Mouse (Mus musculus): ENCODE results near the gene Arhgap30.

Gene Arhgap30

DNA sequence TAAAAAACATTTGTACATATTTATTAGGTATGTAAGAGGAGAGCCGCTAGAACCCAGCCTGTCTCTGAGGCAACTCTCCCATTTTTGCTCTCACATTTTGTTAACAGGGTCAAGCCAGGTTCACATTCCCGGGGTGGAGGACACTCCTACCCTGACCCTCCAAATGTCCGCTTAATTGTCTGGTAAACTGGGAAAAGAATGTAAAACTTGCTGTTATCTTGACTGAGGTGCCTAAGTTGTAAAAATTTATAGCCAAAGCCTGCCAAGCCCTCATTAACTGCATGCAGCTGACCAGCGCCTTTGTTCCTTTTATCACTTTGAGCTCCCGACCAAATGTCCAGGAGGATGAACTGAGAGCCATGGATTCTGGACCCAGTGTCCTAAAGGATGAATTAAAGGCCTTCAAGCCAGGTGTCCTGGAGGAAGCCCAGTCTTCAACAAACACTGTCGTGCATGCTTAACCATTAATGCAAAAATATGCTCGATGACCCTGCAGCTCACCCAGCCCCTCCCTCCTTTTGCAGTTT is 46.6 kb downstream of the Arhgap30 start:
- DNase-seq = no peak

DNA sequence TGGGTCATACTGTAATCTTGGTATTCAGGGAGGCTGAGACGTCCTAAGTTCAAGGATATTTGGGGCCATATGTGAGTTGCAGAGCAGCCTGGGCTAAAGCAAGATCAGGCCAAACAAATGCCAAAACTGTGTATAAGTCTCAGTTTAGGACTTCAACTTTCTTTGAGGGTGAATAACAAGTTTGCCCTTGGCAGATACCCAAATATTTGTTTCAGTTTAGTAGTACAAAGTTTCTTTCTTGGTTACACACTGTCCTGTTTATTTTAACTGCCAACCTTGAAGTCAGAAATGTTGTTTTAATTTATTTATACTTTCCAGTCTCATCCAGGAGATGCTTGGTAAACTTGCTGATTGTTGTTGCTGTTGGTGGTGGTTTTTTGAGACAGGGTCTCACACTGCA is 47.2 kb downstream of the Arhgap30 start:
- no peak for DNase-seq

DNA sequence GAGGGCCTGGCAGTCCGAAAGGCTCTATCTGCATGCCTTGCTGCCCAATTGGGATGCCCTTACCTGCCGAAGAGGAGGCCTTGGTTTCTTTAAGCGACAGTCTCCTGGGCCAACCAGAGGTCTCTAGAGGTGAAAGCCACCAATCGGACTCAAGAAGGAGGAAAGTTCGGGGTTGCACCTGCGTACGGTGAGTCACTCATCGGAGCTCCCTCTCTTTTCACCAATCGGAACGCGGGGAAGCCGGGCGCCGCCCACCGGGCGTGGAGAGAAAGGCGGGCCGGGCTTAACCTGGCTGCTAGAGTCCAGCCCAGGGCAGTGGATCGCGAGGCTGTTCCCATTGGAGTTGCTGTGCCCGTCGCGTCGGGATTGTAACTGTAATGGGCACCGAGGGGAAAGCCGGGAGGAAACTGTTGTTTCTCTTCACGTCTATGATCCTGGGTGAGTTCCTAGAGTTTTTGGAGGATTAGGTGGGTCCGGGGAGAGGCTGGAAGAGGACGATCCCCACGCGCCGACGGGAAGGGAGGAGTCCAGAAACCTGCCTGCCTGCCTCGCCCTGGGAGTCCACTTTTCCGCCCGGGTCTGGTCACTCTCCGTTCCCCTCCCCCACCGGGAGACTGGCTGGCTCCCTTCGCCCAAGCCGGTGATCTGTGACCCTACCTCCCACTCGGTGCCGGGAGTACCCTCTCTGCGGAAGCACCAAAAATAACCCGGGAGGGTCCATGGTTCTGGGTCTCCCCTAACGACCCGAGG is 48.7 kb downstream of the Arhgap30 start, which contains the start of gene F11r:
TSS of gene F11r (plus strand) at position 272 of the 750 bp plus-strand sequence.
- peak; percentile 68 for DNase-seq

DNA sequence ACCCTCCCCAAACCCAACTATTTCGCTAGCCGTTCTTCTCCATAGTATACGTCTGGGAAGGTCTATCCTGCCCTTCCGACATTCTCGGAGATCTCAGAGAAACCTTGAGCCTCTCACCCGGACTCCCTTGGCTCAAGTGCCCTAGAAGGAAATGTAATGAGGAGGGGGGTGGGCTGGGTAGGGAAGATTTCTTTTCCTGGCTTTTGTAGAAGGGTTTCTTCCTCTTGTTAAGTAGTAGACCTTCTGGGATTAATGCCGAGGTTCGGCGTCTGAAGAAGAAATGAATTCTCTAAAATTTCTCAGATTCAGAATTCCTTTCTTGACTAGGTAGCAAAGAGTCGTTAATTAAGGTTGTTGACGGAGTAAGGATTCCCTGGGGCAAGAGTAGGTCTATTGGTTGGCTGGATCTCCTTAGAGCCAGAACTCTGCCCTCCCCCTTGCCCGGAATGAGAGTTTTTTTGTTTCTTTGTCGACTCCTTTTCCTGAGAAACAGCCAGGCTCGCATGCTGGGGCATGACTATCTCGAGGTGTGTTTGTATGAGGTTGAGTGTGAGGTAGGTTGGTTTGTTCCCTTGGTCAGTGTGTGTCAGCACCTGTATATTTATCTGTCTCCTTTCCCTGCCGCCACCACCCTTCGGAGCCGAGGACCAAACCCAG is 49.4 kb downstream of the Arhgap30 start:
- no peak for DNase-seq

DNA sequence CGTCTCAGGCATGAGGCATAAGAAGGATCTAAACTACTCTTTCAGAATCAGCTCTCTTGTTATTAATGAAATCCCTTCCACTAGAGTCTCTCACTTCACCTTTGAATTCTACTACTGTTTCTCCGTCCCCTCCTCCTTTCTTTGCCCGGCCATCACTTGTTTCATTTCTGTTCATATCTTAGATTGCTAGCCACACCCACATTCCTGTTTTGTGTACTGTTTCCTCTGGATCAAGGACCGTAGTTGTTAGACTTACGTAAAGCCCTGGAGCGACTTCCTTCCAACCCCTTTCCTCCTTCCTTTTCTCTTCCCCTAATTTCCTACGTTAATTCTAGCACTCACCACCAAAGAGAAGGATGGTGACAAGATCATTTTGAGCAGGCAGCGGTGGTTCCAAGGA is 50.3 kb downstream of the Arhgap30 start:
- no peak for DNase-seq

DNA sequence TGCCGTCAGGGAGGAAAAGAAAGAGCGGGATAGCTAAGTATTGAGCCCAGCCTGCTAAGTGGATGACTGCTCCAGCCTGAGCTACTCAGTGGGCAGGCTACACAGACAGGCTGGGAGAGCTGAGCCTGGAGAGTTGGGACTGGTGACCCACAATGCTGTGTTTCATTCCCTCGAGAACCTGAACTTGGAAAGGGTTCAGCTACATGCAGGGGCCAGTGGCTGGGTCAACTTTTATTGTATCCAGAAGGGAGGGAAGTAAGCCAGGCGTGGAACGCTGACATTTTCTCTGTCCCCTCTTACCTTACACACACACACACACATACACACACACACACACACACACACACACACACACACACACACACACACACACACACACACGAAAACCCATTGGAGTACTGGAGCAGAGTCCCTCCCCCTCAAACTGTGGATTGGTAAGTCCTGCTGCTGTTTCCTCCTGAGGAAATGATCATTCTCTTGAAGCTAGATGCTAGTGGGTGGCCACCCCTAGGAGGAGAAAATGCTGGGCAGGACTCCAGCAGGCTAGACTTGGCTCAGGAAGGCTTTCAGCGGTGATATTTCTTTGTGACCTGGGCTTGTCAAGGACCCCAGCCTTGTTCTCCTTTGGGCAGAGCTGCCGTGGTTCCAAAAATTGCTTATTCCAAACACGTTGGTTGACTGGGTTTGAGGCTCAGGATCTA is 51.4 kb downstream of the Arhgap30 start:
- DNase-seq = no peak

DNA sequence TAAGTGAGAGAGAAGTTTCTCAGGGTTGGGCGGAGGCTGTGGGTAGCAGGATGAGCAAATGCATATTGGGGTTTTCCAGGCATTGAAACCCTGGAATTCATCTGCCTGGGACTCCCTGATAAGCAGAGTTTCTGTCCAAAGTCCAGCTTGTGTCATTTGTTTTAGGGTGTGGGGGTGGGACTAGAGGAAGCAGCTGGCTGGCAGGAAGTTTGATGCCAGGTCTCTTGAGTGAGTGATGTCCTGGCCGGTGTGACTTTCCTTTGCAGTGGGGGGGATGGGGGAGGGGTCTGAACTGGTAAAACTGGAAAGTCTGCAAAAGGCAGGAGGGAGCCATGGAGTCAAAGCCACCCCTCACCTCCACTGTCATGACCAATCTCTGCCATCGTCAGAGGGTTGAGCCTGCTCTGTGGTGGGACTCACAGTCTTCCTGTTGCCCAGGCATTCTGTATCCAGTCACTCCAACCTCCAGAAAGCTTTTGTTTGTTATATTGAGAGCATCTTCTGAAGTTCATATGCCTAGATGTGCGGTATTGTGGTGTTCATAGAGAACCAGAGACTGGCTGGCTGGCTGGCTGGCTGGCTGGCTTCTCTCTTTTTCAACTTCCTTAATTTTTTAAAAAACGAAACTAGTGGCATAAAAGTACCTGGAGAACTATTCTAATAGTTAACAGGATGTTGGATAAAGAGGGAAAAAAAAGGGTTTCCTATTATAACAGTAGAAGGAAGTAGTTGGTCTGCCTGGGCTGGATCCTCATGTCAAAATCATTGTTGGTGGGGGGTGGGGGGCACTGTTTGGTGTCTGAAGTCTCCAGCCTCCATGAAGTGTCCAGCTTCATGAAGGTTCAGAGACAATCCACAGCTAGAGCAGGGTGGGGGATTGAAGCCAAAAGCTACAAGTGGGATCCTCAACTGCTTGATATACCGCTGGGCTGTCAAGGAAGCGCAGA is 53.0 kb downstream of the Arhgap30 start:
- DNase-seq = no peak

DNA sequence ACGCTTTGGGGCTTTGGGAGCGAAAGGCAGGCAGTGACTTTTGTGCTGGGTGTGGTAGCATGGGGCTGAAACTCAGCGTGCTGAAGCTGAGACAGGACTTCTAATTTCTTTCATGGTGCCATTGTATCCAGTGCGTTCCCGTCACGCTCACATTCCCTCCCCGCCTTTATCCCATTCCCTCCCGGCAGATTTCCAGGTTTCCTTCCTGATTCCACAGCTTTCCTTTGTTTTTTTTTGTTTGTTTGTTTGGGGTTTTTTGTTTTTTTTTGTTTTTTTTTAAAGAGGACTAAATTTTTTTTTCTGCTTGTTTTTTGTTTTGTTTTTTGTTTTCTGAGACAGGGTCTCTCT is 53.6 kb downstream of the Arhgap30 start:
- no peak for DNase-seq

DNA sequence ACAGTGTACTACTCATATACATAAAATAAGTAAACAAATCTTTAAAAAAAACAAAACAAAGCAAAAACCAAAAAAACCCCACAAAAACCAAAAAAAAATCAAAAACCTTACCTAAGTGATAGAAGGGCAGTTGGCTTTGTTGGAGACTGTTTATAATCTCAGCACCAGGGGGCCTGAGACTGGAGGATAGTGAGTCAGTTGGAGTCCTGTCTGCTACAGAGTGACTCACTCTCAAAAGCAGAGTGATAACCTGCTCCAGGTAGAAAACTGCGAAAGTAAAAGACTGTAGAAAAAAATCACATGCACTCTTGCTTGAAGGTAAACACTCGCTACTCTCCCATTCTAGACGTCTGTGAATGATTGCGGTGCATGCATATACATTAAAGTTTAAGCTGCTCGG is 56.3 kb downstream of the Arhgap30 start:
- DNase-seq = no peak

DNA sequence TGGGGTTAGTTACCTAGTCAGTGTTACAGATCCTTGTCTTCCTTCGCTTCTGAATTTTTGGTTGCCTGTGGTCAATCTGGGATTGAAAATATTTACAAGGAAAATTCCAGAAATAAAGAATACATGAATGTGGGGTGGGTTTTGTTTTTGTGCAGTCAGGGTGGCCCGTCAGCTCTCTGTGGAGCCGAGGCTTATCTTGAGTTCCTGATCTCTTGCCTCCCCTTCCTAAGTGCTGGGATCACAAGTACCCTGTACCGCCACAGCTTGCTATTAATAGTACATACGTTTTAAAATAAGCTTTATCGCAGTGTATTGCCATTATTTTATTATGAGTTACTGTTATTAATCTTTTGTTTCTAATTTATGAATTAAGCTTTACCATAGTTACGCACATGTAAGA is 58.1 kb downstream of the Arhgap30 start:
- no peak for DNase-seq

DNA sequence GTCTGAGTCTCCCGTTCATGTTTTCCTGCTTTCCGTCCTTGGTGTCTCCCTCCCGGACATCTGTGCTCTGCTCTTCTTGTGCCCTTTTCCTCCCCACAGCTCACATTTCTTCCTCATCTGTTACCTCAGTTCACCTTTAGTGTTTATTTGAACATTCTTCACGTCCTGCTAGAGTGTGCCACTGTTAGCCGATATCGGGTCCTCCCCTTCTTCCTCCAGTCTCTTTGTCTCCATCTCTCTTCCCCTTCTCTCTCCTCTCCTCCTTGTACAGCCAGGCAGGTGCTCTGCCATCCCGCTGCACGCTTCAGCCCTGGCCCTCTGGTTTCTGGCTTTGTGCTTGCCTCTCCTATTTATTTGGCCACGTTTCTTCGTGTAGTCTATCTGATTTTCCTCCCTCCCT is 58.9 kb downstream of the Arhgap30 start:
- no peak for DNase-seq

DNA sequence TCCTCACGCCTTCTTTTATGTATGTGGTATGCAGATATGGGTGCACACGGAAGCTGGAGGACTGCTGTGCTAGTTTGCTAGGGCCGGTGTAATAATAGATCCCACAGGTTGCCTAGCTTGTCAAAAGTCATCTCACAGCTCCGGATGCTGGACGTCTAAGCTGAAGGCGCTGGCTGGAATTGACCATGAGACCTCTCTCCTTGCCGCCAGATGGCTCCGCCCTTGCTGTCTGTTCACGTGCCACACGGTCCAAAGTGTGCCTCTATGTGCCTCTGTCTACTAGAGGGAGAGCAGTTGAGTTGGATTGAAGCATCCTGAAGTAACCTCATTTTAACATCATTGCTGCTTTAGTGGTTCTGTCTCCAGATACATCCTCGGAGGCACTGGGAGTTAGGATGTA is 61.3 kb downstream of the Arhgap30 start:
- DNase-seq = no peak

DNA sequence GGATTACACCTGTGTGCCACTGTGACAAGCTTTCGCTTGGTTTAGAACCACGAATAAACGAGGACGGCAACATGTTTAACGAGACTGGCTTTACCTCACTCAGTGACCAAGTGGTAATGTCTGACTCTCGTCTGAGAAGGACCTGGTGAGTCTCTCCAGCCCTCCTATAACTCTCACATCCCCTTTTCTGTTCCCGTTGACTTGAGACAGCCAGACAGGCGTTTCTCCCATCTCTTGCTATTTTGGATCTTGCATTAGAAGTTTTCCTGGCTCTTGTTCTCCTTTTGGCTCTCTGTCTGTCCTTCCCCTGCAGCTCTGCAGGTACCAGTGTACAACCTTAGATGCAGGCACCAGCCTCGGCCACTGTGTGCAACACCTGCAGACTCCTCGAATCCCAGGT is 62.2 kb downstream of the Arhgap30 start:
- DNase-seq = no peak

DNA sequence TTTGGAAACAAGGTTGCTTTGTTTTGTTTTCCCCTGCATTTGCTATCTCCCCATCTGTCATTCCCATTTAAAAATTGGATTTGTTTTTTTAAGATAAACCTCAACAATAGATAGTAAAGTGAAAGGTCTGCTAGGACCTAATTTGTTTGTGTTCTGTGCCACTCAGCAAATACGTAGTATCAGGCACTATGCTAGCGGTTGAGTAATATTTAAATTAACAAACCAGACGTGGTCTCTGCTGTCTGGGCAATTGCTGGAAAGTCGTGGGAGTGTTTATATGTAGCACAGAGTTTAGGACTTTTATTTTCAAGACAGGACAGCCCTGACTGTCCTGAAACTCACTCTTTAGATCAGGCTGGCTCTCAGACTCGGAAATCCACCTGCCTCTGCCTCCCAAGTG is 63.8 kb downstream of the Arhgap30 start:
- no peak for DNase-seq

DNA sequence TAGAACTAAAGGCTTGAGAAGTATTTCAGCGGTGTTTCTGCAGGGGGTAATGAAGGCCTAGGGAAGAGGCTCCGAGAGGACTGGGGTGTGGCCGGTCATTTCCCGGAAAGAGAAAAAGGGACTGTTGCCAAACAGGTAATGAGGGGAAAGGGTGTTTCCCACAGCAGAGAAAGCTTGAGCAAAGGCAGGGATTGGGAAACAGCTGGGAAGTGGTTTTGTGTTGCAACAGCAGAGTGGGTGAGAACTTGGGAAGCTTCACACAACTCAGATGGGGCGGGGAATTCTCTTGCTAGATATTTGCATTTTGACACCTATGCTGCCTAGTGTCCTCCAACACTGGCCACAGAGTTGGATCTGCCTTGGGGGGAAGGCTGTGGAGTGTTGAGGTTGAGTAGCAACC is 64.2 kb downstream of the Arhgap30 start:
- no peak for DNase-seq

DNA sequence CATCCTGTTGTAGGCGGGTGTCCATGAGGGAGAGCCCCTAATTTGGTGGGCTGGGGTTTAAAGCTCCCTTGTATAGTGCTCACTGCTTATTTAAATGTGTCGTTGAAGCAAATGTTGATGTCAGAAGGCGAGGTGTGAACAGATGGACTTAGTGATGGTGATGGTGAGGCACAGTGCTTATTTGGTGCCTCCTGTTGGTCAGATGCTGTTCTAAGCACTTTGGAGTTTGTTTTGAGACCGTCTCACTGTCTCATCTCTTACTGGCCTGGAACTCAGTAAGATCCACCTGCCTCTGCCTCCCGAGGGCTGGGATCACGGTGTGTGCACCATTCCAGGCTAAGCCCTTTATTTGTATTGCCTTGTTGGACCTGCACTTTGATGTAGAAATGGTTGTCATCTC is 66.2 kb downstream of the Arhgap30 start:
- DNase-seq = no peak

DNA sequence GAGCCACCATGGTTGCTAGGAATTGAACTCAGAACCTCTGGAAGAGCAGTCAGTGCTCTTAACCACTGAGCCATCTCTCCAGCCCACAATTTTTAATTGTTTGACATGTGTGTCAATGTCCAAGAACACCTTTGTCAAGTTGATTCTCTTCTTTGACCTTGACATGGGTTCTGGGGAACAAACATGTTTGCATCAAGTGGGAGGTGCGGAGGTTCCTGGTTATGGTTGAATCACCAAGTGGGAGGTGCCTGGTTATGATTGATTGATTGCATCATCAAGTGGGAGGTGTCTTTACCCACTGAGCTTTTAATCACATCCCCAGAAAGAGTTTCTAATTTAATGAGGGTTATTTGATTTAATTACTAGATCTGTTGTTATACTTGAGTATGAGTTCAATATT is 68.8 kb downstream of the Arhgap30 start:
- no peak for DNase-seq

DNA sequence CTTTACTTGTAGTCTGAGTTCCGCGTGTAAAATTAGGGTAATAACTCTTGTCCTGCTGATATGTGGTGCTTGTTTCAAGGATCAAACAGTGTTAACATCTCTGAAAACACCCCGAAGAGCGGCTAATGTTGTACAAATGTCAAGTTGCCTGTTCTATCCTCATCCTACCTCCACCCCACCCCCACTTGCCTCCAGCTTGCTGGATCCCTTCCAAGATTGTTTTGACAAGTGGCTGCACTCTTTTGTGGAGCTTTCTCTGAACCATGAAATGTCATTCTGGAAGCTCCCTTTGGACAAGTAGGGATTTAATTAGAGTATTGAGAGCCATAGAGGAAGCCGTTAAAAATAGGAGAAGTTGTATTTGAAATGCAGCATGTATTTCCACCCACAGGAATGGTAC is 71.0 kb downstream of the Arhgap30 start:
- no peak for DNase-seq

Measured in thymus, postnatal 25 days (tissue).